16 mouse cellular contexts compared by ENCODE assay signal in genomic region chr4:13599458-13600151, GRCm38 (mm10).
DNase-seq lines count a peak whose midpoint lies in the region; ATAC-seq and TF ChIP-seq lines count a peak whose summit lies in the region.
"Had no signal": no experiment of that assay in that cellular context is flagged by ENCODE, and none has a peak within 500 bp of the region (broad histone marks: within the 10 kb centered on the region; RNA-seq: fewer than 3 reads in every experiment).

No protein-coding gene starts in this region.

- TF ChIP-seq CTCF in brain, embryonic 14.5 days (IDR thresholded peaks at IDR 0.05; ENCODE audit: borderline replicate concordance, extremely low read depth, insufficient read depth, insufficient read length): no peak

- peak; percentile 9 for DNase-seq in left cerebral cortex, adult 11 months (ENCODE audit: low spot score)
- no peak for DNase-seq in left cerebral cortex, postnatal 25 days (ENCODE audit: low spot score in 2 of 2)
- peak; percentile 96 for DNase-seq in brain, embryonic 14.5 days (ENCODE audit: low read depth)
- peak; percentile 96 for DNase-seq in forebrain, embryonic 14.5 days (ENCODE audit: low spot score)
- DNase-seq in spleen, postnatal 4 days (ENCODE audit: low spot score in 2 of 2): no peak
- no peak for DNase-seq in adrenal gland, postnatal 36 days
- DNase-seq: cerebellum, postnatal 25 days; heart, adult 18-20 months; heart, postnatal 36 days; kidney, adult 8-10 months; thymus, postnatal 36 days had no signal

- no peaks in the 10 kb centered on the region for H3K36me3 ChIP-seq in forebrain, embryonic 14.5 days (ENCODE audit: control insufficient read depth, insufficient read depth, low read length)
- H3K36me3 ChIP-seq in midbrain, embryonic 13.5 days: no peaks in the 10 kb centered on the region
- H3K36me3 ChIP-seq: limb, embryonic 12.5 days had no signal

- H3K27ac ChIP-seq in forebrain, embryonic 14.5 days (ENCODE audit: low read depth, low read length): 0 out of 2 replicates have a peak overlapping the region, but pooled peaks have one; percentile 65
- 0 out of 2 replicates have a peak overlapping the region, but pooled peaks have one; percentile 30 for H3K27ac ChIP-seq in midbrain, embryonic 13.5 days
- H3K27ac ChIP-seq: limb, embryonic 12.5 days; macrophage had no signal

- intact Hi-C loops in left cerebral cortex, postnatal 25 days (cut with DNase I): no loop called here

- H3K27me3 ChIP-seq in forebrain, embryonic 14.5 days (replicated peaks; ENCODE audit: control insufficient read depth, insufficient read depth, low read length): no peaks in the 10 kb centered on the region
- H3K27me3 ChIP-seq in midbrain, embryonic 13.5 days: no peaks in the 10 kb centered on the region
- H3K27me3 ChIP-seq: limb, embryonic 12.5 days had no signal

- no peak overlapping the region for H3K4me3 ChIP-seq in forebrain, embryonic 14.5 days (ENCODE audit: low read depth, low read length)
- no peak overlapping the region for H3K4me3 ChIP-seq in midbrain, embryonic 13.5 days (replicated peaks)
- H3K4me3 ChIP-seq: limb, embryonic 12.5 days; myocyte had no signal

- WGBS in forebrain, embryonic 14.5 days: 5% methylated on average over 8 of the region's 8 CpGs
- 18% methylated on average over 8 of the region's 8 CpGs for WGBS in midbrain, embryonic 13.5 days

- H3K4me2 ChIP-seq in forebrain, embryonic 14.5 days (ENCODE audit: low read length): no peak overlapping the region
- peak overlapping the region; percentile 30; the same call in 1 of the 2 replicates for H3K4me2 ChIP-seq in midbrain, embryonic 13.5 days (replicated peaks)
- H3K4me2 ChIP-seq: limb, embryonic 12.5 days had no signal

- TF ChIP-seq POLR2A in brain, embryonic 14.5 days (IDR thresholded peaks at IDR 0.05; ENCODE audit: borderline replicate concordance, extremely low read depth, insufficient read depth, insufficient read length, poor library complexity, severe bottlenecking): no peak

- H3K9ac ChIP-seq in forebrain, embryonic 14.5 days (ENCODE audit: low read length): no peak overlapping the region
- no peak overlapping the region for H3K9ac ChIP-seq in midbrain, embryonic 13.5 days (replicated peaks)
- H3K9ac ChIP-seq: limb, embryonic 12.5 days had no signal

- H3K4me1 ChIP-seq in forebrain, embryonic 14.5 days (ENCODE audit: control insufficient read depth, insufficient read depth, low read length): peaks cover 12% of the 10 kb centered on the region
- peaks cover 23% of the 10 kb centered on the region for H3K4me1 ChIP-seq in midbrain, embryonic 13.5 days (replicated peaks)
- H3K4me1 ChIP-seq: limb, embryonic 12.5 days had no signal

- ATAC-seq in forebrain, embryonic 14.5 days: peak; percentile 97
- ATAC-seq in midbrain, embryonic 13.5 days: peak; percentile 89
- ATAC-seq: CD4-positive, CD25-positive, alpha-beta regulatory T cell, adult 4 months had no signal

- H3K9me3 ChIP-seq in forebrain, embryonic 14.5 days (replicated peaks; ENCODE audit: control insufficient read depth, low read length): no peaks in the 10 kb centered on the region
- no peaks in the 10 kb centered on the region for H3K9me3 ChIP-seq in midbrain, embryonic 13.5 days
- H3K9me3 ChIP-seq: limb, embryonic 12.5 days had no signal

Comparison
In these comparisons a context has a peak if more than half of its experiments do, and no peak if none do; other contexts are left out.
1. DNase-seq: peak in left cerebral cortex, adult 11 months (single experiment), brain, embryonic 14.5 days (single experiment) and forebrain, embryonic 14.5 days (single experiment); none in left cerebral cortex, postnatal 25 days (0 of 2), spleen, postnatal 4 days (0 of 2) and adrenal gland, postnatal 36 days (0 of 2).